14 mouse cellular contexts compared by ENCODE assay signal in genomic region chr7:103910047-103910446, GRCm38 (mm10). TPM values are rescaled to one million over a fixed set of nuclear protein-coding genes. Genes with fewer than 3 reads are reported as not detected.
A peak's percentile ranks its signal among the peaks of the same experiment; 100 is the strongest.
DNase-seq lines count a peak whose midpoint lies in the region; ATAC-seq and TF ChIP-seq lines count a peak whose summit lies in the region.
"Had no signal": no experiment of that assay in that cellular context is flagged by ENCODE, and none has a peak within 500 bp of the region (broad histone marks: within the 10 kb centered on the region; RNA-seq: fewer than 3 reads in every experiment).

No protein-coding gene starts in this region.

- H3K27ac ChIP-seq in heart, embryonic 13.5 days (replicated peaks), result 0 out of 2 replicates have a peak overlapping the region, but pooled peaks have one; percentile 24
- H3K27ac ChIP-seq in liver, embryonic 15.5 days (replicated peaks), result peak overlapping the region; percentile 88
- H3K27ac ChIP-seq: embryonic facial prominence, embryonic 13.5 days; layer of hippocampus, adult 2 months had no signal

- peak; percentile 62 for ATAC-seq in heart, embryonic 13.5 days (ENCODE audit: extremely low read depth, insufficient number of reproducible peaks, low FRiP score, low TSS enrichment)
- peak; percentile 94 for ATAC-seq in G1E (ENCODE audit: extremely low read depth, insufficient number of reproducible peaks, low FRiP score, poor library complexity, severe bottlenecking)
- ATAC-seq in liver, embryonic 15.5 days (ENCODE audit: insufficient read depth), result peak; percentile 97

- no peak for DNase-seq in heart, postnatal 25 days (ENCODE audit: low spot score)
- DNase-seq in G1E (ENCODE audit: low spot score), result peak; percentile 27
- DNase-seq in cerebellum, adult 8-10 months, result no peak
- no peak for DNase-seq in frontal cortex, adult 2 months (ENCODE audit: extremely low spot score in 1 of 2, low spot score in 1 of 2)
- DNase-seq in thymus, adult 18-20 months, result no peak
- DNase-seq: adrenal gland, adult 8-10 months; gastrocnemius, postnatal 36 days had no signal

- H3K4me3 ChIP-seq in heart, embryonic 13.5 days, result no peak overlapping the region
- H3K4me3 ChIP-seq in G1E (ENCODE audit: low read depth, low read length), result no peak overlapping the region
- H3K4me3 ChIP-seq in erythroblast, embryonic 14.5 days (replicated peaks), result peak overlapping the region; percentile 37
- no peak overlapping the region for H3K4me3 ChIP-seq in liver, embryonic 15.5 days (replicated peaks)
- H3K4me3 ChIP-seq: embryonic facial prominence, embryonic 13.5 days; layer of hippocampus, adult 2 months had no signal

- H3K36me3 ChIP-seq in heart, embryonic 13.5 days, result no peaks in the 10 kb centered on the region
- H3K36me3 ChIP-seq in G1E (replicated peaks), result no peaks in the 10 kb centered on the region
- H3K36me3 ChIP-seq in erythroblast, embryonic 14.5 days (ENCODE audit: control insufficient read depth), result no peaks in the 10 kb centered on the region; the same call in 1 of the 2 replicates
- H3K36me3 ChIP-seq in liver, embryonic 15.5 days (replicated peaks), result no peaks in the 10 kb centered on the region
- H3K36me3 ChIP-seq: embryonic facial prominence, embryonic 13.5 days had no signal

- WGBS in heart, embryonic 13.5 days, result 4% methylated on average over 3 of the region's 3 CpGs
- 5% methylated on average over 3 of the region's 3 CpGs for WGBS in liver, embryonic 15.5 days (ENCODE audit: insufficient replicate concordance)

- peak overlapping the region; percentile 1; the same call in 1 of the 2 replicates for H3K4me2 ChIP-seq in heart, embryonic 13.5 days
- peak overlapping the region; percentile 49 for H3K4me2 ChIP-seq in liver, embryonic 15.5 days
- H3K4me2 ChIP-seq: embryonic facial prominence, embryonic 13.5 days had no signal

- TF ChIP-seq CTCF in G1E (IDR thresholded peaks at IDR 0.05; ENCODE audit: low read depth, low read length), result no peak

- peaks cover 21% of the 10 kb centered on the region for H3K27me3 ChIP-seq in heart, embryonic 13.5 days (replicated peaks)
- no peaks in the 10 kb centered on the region for H3K27me3 ChIP-seq in G1E (ENCODE audit: insufficient read depth, low read length)
- peaks cover 13% of the 10 kb centered on the region for H3K27me3 ChIP-seq in erythroblast, embryonic 14.5 days (ENCODE audit: control insufficient read depth)
- peaks cover 5% of the 10 kb centered on the region; the same call in 1 of the 2 replicates for H3K27me3 ChIP-seq in liver, embryonic 15.5 days
- H3K27me3 ChIP-seq: embryonic facial prominence, embryonic 13.5 days had no signal

- intact Hi-C loops in heart, postnatal 25 days (cut with DNase I), result no loop called here

- peaks cover 18% of the 10 kb centered on the region for H3K4me1 ChIP-seq in heart, embryonic 13.5 days
- peaks cover 39% of the 10 kb centered on the region for H3K4me1 ChIP-seq in G1E (ENCODE audit: insufficient read depth, low read depth, low read length)
- H3K4me1 ChIP-seq in erythroblast, embryonic 14.5 days (ENCODE audit: control insufficient read depth), result peaks cover 83% of the 10 kb centered on the region
- peaks cover 63% of the 10 kb centered on the region for H3K4me1 ChIP-seq in liver, embryonic 15.5 days (replicated peaks)
- H3K4me1 ChIP-seq: embryonic facial prominence, embryonic 13.5 days had no signal

- no peak overlapping the region for H3K9ac ChIP-seq in heart, embryonic 13.5 days
- peak overlapping the region; percentile 7; the same call in 1 of the 2 replicates for H3K9ac ChIP-seq in liver, embryonic 15.5 days
- H3K9ac ChIP-seq: embryonic facial prominence, embryonic 13.5 days had no signal

- no peaks in the 10 kb centered on the region for H3K9me3 ChIP-seq in heart, embryonic 13.5 days
- H3K9me3 ChIP-seq in G1E (replicated peaks), result no peaks in the 10 kb centered on the region
- H3K9me3 ChIP-seq in erythroblast, embryonic 14.5 days (ENCODE audit: control insufficient read depth, low read length), result no peaks in the 10 kb centered on the region
- no peaks in the 10 kb centered on the region for H3K9me3 ChIP-seq in liver, embryonic 15.5 days (replicated peaks)
- H3K9me3 ChIP-seq: embryonic facial prominence, embryonic 13.5 days had no signal

RNA-seq across cellular contexts. Expression of gene Olfr65, which starts 6.8 kb away (rescaled TPM):
- not detected in 2 replicates for polyA plus RNA-seq in heart, embryonic 13.5 days (2015; fragmentation: Nextera tagmentation; extraction: Ambion mirVana)
- not detected for total RNA-seq in heart, postnatal 25 days (2021)
- not detected in 2 replicates for total RNA-seq in G1E (2014; fragmentation: Nextera tagmentation)
- total RNA-seq in G1E (2017), result not detected in 2 replicates
- not detected in 2 replicates for polyA plus RNA-seq in G1E (2012)
- polyA plus RNA-seq in erythroblast, embryonic 14.5 days (2012), result 0.08 TPM in 1 of 2 replicates, not detected in the other
- not detected in 2 replicates for polyA plus RNA-seq in liver, embryonic 15.5 days (2015; fragmentation: Nextera tagmentation; extraction: Ambion mirVana)
- polyA plus RNA-seq in frontal cortex, adult 2 months (2012; rRNA removed), result not detected in 2 replicates
- total RNA-seq: adrenal gland, adult 8-10 months; gastrocnemius, postnatal 36 days; layer of hippocampus, adult 2 months; liver, adult 2 months; neutrophil, adult 5-6 weeks had no signal
- polyA plus RNA-seq: embryonic facial prominence, embryonic 13.5 days; liver, adult 2 months had no signal

RNA-seq across cellular contexts. Expression of gene Olfr64, which starts 15.8 kb away (rescaled TPM):
- polyA plus RNA-seq in heart, embryonic 13.5 days (2015; fragmentation: Nextera tagmentation; extraction: Ambion mirVana), result not detected in 2 replicates
- total RNA-seq in heart, postnatal 25 days (2021), result not detected
- total RNA-seq in G1E (2014; fragmentation: Nextera tagmentation) (not detected in 2 replicates), G1E (2017) (0.05 TPM in 1 of 2 replicates, not detected in the other)
- not detected in 2 replicates for polyA plus RNA-seq in G1E (2012)
- polyA plus RNA-seq in erythroblast, embryonic 14.5 days (2012), result not detected in 2 replicates
- polyA plus RNA-seq in liver, embryonic 15.5 days (2015; fragmentation: Nextera tagmentation; extraction: Ambion mirVana), result not detected in 2 replicates
- not detected in 2 replicates for polyA plus RNA-seq in frontal cortex, adult 2 months (2012; rRNA removed)
- total RNA-seq: adrenal gland, adult 8-10 months; gastrocnemius, postnatal 36 days; layer of hippocampus, adult 2 months; liver, adult 2 months; neutrophil, adult 5-6 weeks had no signal
- polyA plus RNA-seq: embryonic facial prominence, embryonic 13.5 days; liver, adult 2 months had no signal

RNA-seq across cellular contexts. Expression of gene Olfr631, which starts 18.6 kb away (rescaled TPM):
- not detected in 2 replicates for polyA plus RNA-seq in heart, embryonic 13.5 days (2015; fragmentation: Nextera tagmentation; extraction: Ambion mirVana)
- not detected for total RNA-seq in heart, postnatal 25 days (2021)
- total RNA-seq in G1E (2014; fragmentation: Nextera tagmentation) (not detected in 2 replicates), G1E (2017) (0.33 TPM in 1 of 2 replicates, not detected in the other)
- polyA plus RNA-seq in G1E (2012), result not detected in 2 replicates
- polyA plus RNA-seq in erythroblast, embryonic 14.5 days (2012), result 0.10 TPM in 1 of 2 replicates, not detected in the other
- polyA plus RNA-seq in liver, embryonic 15.5 days (2015; fragmentation: Nextera tagmentation; extraction: Ambion mirVana), result 0.20 and 0.48 TPM in 2 replicates
- not detected in 2 replicates for polyA plus RNA-seq in frontal cortex, adult 2 months (2012; rRNA removed)
- total RNA-seq: adrenal gland, adult 8-10 months; gastrocnemius, postnatal 36 days; layer of hippocampus, adult 2 months; liver, adult 2 months; neutrophil, adult 5-6 weeks had no signal
- polyA plus RNA-seq: embryonic facial prominence, embryonic 13.5 days; liver, adult 2 months had no signal

RNA-seq across cellular contexts. Expression of gene Olfr66, which starts 24.0 kb away (rescaled TPM):
- polyA plus RNA-seq in heart, embryonic 13.5 days (2015; fragmentation: Nextera tagmentation; extraction: Ambion mirVana), result not detected in 2 replicates
- total RNA-seq in heart, postnatal 25 days (2021), result not detected
- total RNA-seq in G1E (2014; fragmentation: Nextera tagmentation) (not detected in 2 replicates), G1E (2017) (0.12 TPM in 1 of 2 replicates, not detected in the other)
- polyA plus RNA-seq in G1E (2012), result not detected in 2 replicates
- not detected in 2 replicates for polyA plus RNA-seq in erythroblast, embryonic 14.5 days (2012)
- polyA plus RNA-seq in liver, embryonic 15.5 days (2015; fragmentation: Nextera tagmentation; extraction: Ambion mirVana), result 0.13 TPM in 1 of 2 replicates, not detected in the other
- polyA plus RNA-seq in frontal cortex, adult 2 months (2012; rRNA removed), result not detected in 2 replicates
- total RNA-seq: adrenal gland, adult 8-10 months; gastrocnemius, postnatal 36 days; layer of hippocampus, adult 2 months; liver, adult 2 months had no signal
- polyA plus RNA-seq: embryonic facial prominence, embryonic 13.5 days; liver, adult 2 months had no signal

RNA-seq across cellular contexts. Expression of gene Olfr632, which starts 24.1 kb away (rescaled TPM):
- polyA plus RNA-seq in heart, embryonic 13.5 days (2015; fragmentation: Nextera tagmentation; extraction: Ambion mirVana), result not detected in 2 replicates
- not detected for total RNA-seq in heart, postnatal 25 days (2021)
- total RNA-seq in G1E (2014; fragmentation: Nextera tagmentation), result not detected in 2 replicates
- 0.16 TPM in 1 of 2 replicates, not detected in the other for total RNA-seq in G1E (2017)
- polyA plus RNA-seq in G1E (2012), result not detected in 2 replicates
- polyA plus RNA-seq in erythroblast, embryonic 14.5 days (2012), result not detected in 2 replicates
- 0.16 and 0.23 TPM in 2 replicates for polyA plus RNA-seq in liver, embryonic 15.5 days (2015; fragmentation: Nextera tagmentation; extraction: Ambion mirVana)
- not detected in 2 replicates for polyA plus RNA-seq in frontal cortex, adult 2 months (2012; rRNA removed)
- total RNA-seq: adrenal gland, adult 8-10 months; gastrocnemius, postnatal 36 days; layer of hippocampus, adult 2 months; liver, adult 2 months; neutrophil, adult 5-6 weeks had no signal
- polyA plus RNA-seq: embryonic facial prominence, embryonic 13.5 days; liver, adult 2 months had no signal
